Mouse (Mus musculus) embryo, embryonic 10.5 days (tissue): Measurements from ENCODE around the gene Pyroxd2.
"Not testable (repeated sequence)": the region's sequence is repeated elsewhere in the genome, so short reads cannot be mapped to it uniquely, and the experiment has no call there.

Experiments
- DNase-seq: peaks from one replicate; pipeline ENCODE4 v3.0.0-alpha.2; 2015; ENCODE audit warnings: low spot score

Pyroxd2 gene

GRCm38 (mm10) chr19:42752363-42752931 is at the start of gene Pyroxd2:
TSS of gene Pyroxd2 (minus strand) at chr19:42752775.
- peak; percentile 89 for DNase-seq

GRCm38 (mm10) chr19:42797866-42798265 is 45.3 kb upstream of the Pyroxd2 start:
- no peak for DNase-seq

- no peak for DNase-seq
These were observed 43.2 kb upstream of the Pyroxd2 start for GRCm38 (mm10) chr19:42795801-42796200.

- peak; percentile 97 for DNase-seq
These were observed 42.5 kb upstream of the Pyroxd2 start for GRCm38 (mm10) chr19:42794914-42795613.

GRCm38 (mm10) chr19:42788311-42788710 is 35.7 kb upstream of the Pyroxd2 start:
- DNase-seq, result no peak

- DNase-seq, result no peak
These were observed 33.1 kb upstream of the Pyroxd2 start for GRCm38 (mm10) chr19:42785562-42786220.

GRCm38 (mm10) chr19:42785129-42785528 is 32.6 kb upstream of the Pyroxd2 start:
- no peak for DNase-seq

GRCm38 (mm10) chr19:42780156-42780538 is 27.6 kb upstream of the Pyroxd2 start:
- not testable (repeated sequence) for DNase-seq

- peak; percentile 93 for DNase-seq
These were observed 27.1 kb upstream of the Pyroxd2 start, which contains the start of gene Hps1 for GRCm38 (mm10) chr19:42779531-42780155. TSS of gene Hps1 (minus strand) at chr19:42779978.

GRCm38 (mm10) chr19:42777801-42778200 is 25.2 kb upstream of the Pyroxd2 start:
- no peak for DNase-seq

- DNase-seq, result peak; percentile 58
These were observed 24.2 kb upstream of the Pyroxd2 start for GRCm38 (mm10) chr19:42776813-42777212.

- no peak for DNase-seq
These were observed 17.7 kb upstream of the Pyroxd2 start for GRCm38 (mm10) chr19:42770141-42770872.

GRCm38 (mm10) chr19:42769648-42770047 is 17.1 kb upstream of the Pyroxd2 start:
- no peak for DNase-seq

GRCm38 (mm10) chr19:42767361-42767760 is 14.8 kb upstream of the Pyroxd2 start:
- no peak for DNase-seq

GRCm38 (mm10) chr19:42764398-42764797 is 11.8 kb upstream of the Pyroxd2 start:
- no peak for DNase-seq

GRCm38 (mm10) chr19:42756671-42757070 is 4.1 kb upstream of the Pyroxd2 start:
- DNase-seq, result no peak

GRCm38 (mm10) chr19:42755148-42755870 is 2.7 kb upstream of the Pyroxd2 start:
- DNase-seq, result no peak

GRCm38 (mm10) chr19:42753141-42753917 is 754 bp upstream of the Pyroxd2 start:
- DNase-seq, result peak; percentile 61

GRCm38 (mm10) chr19:42750196-42750595 is 2.4 kb downstream of the Pyroxd2 start:
- no peak for DNase-seq

GRCm38 (mm10) chr19:42746702-42747101 is 5.9 kb downstream of the Pyroxd2 start:
- DNase-seq, result no peak

GRCm38 (mm10) chr19:42745869-42746224 is 6.7 kb downstream of the Pyroxd2 start:
- DNase-seq, result no peak
